Mouse (Mus musculus) kidney, embryonic 15.5 days (tissue): ENCODE measurements around the gene 4930544D05Rik. TPM values are rescaled to one million over a fixed set of nuclear protein-coding genes. Genes with fewer than 3 reads are reported as not detected.

Experiments
- ATAC-seq: fragments of 200-750 bp; cut with Nextera tagmentation; replicated peaks from 2 replicates; pipeline ENCODE4 v1.8.0; 2017; ENCODE audit warnings: moderate TSS enrichment; ENCODE audit not compliant: low FRiP score
- H3K27ac ChIP-seq: fragments of 300-500 bp; sonication (generic); 2 replicates; pipeline ENCODE4 v1.5.1; 2015; ENCODE audit warnings: mild to moderate bottlenecking, inconsistent platforms
- H3K27me3 ChIP-seq: fragments of 300-500 bp; sonication (generic); 2 replicates; pipeline ENCODE4 v1.6.1; 2015; ENCODE audit warnings: inconsistent platforms
- H3K36me3 ChIP-seq: fragments of 300-500 bp; sonication (generic); 2 replicates; pipeline ENCODE4 v1.6.1; 2015; ENCODE audit warnings: inconsistent platforms
- H3K4me1 ChIP-seq: fragments of 300-500 bp; sonication (generic); 2 replicates; pipeline ENCODE4 v1.6.1; 2015; ENCODE audit warnings: inconsistent platforms
- H3K4me2 ChIP-seq: fragments of 300-500 bp; sonication (generic); 2 replicates; pipeline ENCODE4 v1.6.1; 2015; ENCODE audit warnings: moderate library complexity, mild to moderate bottlenecking, inconsistent platforms
- H3K4me3 ChIP-seq: fragments of 300-500 bp; sonication (generic); replicated peaks from 2 replicates; pipeline ENCODE4 v1.5.1; 2015; ENCODE audit warnings: mild to moderate bottlenecking, inconsistent platforms
- H3K9ac ChIP-seq: fragments of 300-500 bp; sonication (generic); 2 replicates; pipeline ENCODE4 v1.6.1; 2015; ENCODE audit warnings: mild to moderate bottlenecking, inconsistent platforms
- H3K9me3 ChIP-seq: fragments of 300-500 bp; sonication (generic); replicated peaks from 2 replicates; pipeline ENCODE4 v1.6.1; 2016; ENCODE audit warnings: inconsistent platforms
- WGBS: fragments of 180-500 bp; shearing (Covaris S2); methylation state at CpG from one replicate; pipeline ENCODE4 v1.1.7; 2015; ENCODE audit warnings: mixed read lengths; 5-methylcytosine and 5-hydroxymethylcytosine counted together
- polyA plus RNA-seq: library from polyadenylated mRNA; unstranded; fragments of >200 nt; fragmentation: Nextera tagmentation; extraction: Ambion mirVana; gene quantifications from 2 replicates; pipeline ENCODE4 v1.2.1, GENCODE M21; 2015

The 4930544D05Rik gene
- polyA plus RNA-seq, 1 experiment from 2014 or later = not detected

DNA sequence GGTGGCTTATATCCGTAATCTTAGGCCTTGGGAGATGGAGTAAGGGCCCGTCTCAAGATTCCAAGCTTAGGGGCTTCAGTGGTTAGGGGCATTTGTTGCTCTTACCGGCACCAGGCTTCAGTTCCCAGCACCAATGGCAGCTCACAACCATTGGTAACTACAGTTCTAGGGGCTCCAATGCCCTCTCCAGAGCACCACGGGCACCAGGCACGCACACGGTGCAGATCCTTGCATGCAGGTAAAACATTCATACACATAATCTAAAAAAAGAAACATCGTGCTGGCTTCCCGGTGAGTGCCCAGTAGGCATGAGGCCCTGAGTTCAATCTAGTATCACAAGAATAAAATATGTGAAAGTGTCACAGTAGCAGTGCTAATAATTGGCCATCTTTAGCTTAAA is 47.5 kb downstream of the 4930544D05Rik start:
- Histone ChIP-seq H3K4me3 (no peak overlapping the region), H3K27me3 (no peaks in the 10 kb centered on the region), H3K4me1 (peaks cover 24% of the 10 kb centered on the region), H3K27ac (no peak overlapping the region), H3K9ac (no peak overlapping the region), H3K4me2 (no peak overlapping the region), H3K9me3 (no peaks in the 10 kb centered on the region), H3K36me3 (peaks cover 75% of the 10 kb centered on the region)
- no peak for ATAC-seq
- 95% methylated on average over 8 of the region's 8 CpGs for WGBS

DNA sequence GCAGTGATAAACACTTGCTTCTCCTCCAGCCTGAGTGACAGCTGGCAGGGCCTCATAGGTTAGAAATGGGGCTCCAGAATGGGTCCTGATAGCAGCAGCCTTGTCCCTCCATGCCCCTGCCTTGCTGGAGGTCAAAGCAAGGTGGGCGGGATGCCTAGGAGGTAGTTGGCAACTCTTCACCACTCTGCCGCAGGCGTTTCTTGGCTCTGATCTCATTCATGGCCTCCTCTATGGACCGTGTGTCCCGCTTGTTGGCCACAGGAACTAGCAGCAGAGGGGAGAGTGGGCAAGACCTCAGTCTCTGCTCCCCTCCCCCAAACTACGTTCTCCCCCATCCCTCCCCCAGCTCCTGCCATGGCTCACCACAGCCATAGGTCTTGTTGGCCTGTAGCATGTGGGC is 48.3 kb downstream of the 4930544D05Rik start:
- no peak overlapping the region for H3K27ac ChIP-seq
- WGBS = 85% methylated on average over 6 of the region's 6 CpGs
- H3K9ac ChIP-seq = no peak overlapping the region
- H3K27me3 ChIP-seq = no peaks in the 10 kb centered on the region
- ATAC-seq = no peak
- H3K4me3 ChIP-seq = no peak overlapping the region
- H3K4me2 ChIP-seq = no peak overlapping the region
- peaks cover 75% of the 10 kb centered on the region for H3K36me3 ChIP-seq
- no peaks in the 10 kb centered on the region for H3K9me3 ChIP-seq
- H3K4me1 ChIP-seq = peaks cover 18% of the 10 kb centered on the region

DNA sequence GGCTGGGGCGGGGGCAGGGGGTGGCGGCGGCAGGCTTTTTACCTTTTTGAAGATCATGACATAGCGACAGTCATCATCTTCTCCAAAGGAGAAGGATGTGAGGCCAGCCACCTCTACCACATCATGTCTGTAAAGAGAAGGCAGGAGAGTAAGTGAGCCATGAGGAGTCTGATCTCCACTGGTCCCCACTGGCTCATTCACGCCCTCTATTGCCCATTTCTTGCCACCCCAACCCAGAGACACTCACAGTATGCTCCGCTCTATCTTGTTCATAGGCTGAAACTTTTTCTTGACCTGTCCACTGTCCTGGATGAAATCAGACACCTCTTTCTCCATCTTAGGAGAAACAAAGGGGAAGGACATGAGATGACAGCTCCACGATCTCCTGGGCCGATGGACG is 49.1 kb downstream of the 4930544D05Rik start:
- Histone ChIP-seq H3K4me3 (no peak overlapping the region), H3K9ac (no peak overlapping the region), H3K4me1 (peaks cover 21% of the 10 kb centered on the region), H3K9me3 (no peaks in the 10 kb centered on the region), H3K36me3 (peaks cover 71% of the 10 kb centered on the region), H3K27me3 (no peaks in the 10 kb centered on the region), H3K4me2 (no peak overlapping the region), H3K27ac (no peak overlapping the region)
- no peak for ATAC-seq
- WGBS = 86% methylated on average over 9 of the region's 9 CpGs

Other genes starting within 250 kb of the 4930544D05Rik start
- gene Pelp1, start 205.8 kb upstream of the 4930544D05Rik start, polyA plus RNA-seq = 40.1 and 42.1 TPM in 2 replicates
- 15.4 and 15.5 TPM in 2 replicates for gene Arrb2, start 183.2 kb upstream of the 4930544D05Rik start, polyA plus RNA-seq
- 38.8 and 42.0 TPM in 2 replicates for gene Med11, start 163.9 kb upstream of the 4930544D05Rik start, polyA plus RNA-seq
- gene Zmynd15, start 156.4 kb upstream of the 4930544D05Rik start, polyA plus RNA-seq = 0.63 and 0.66 TPM in 2 replicates
- gene Cxcl16, start 155.9 kb upstream of the 4930544D05Rik start, polyA plus RNA-seq = 6.0 and 6.9 TPM in 2 replicates
- 0.82 and 0.88 TPM in 2 replicates for gene Tm4sf5, start 110.6 kb upstream of the 4930544D05Rik start, polyA plus RNA-seq
- 0.35 and 0.40 TPM in 2 replicates for gene Vmo1, start 101.2 kb upstream of the 4930544D05Rik start, polyA plus RNA-seq
- gene Gltpd2, start 96.7 kb upstream of the 4930544D05Rik start, polyA plus RNA-seq = 0.91 and 1.1 TPM in 2 replicates
- 755 and 782 TPM in 2 replicates for gene Psmb6, start 90.5 kb upstream of the 4930544D05Rik start, polyA plus RNA-seq
- gene Gm40193, start 82.9 kb upstream of the 4930544D05Rik start, polyA plus RNA-seq = not detected in 2 replicates
- gene Pld2, start 75.8 kb upstream of the 4930544D05Rik start, polyA plus RNA-seq = 6.5 and 8.2 TPM in 2 replicates
- gene Mink1, start 53.0 kb upstream of the 4930544D05Rik start, polyA plus RNA-seq = 14.8 and 15.8 TPM in 2 replicates
- gene Chrne, start 3.4 kb downstream of the 4930544D05Rik start, polyA plus RNA-seq = 0.27 TPM in 1 of 2 replicates, not detected in the other
- gene Gp1ba, start 23.3 kb downstream of the 4930544D05Rik start, polyA plus RNA-seq = 0.19 and 0.30 TPM in 2 replicates
- gene Rnf167, start 31.4 kb downstream of the 4930544D05Rik start, polyA plus RNA-seq = 115 and 122 TPM in 2 replicates
- 178 and 186 TPM in 2 replicates for gene Slc25a11, start 31.6 kb downstream of the 4930544D05Rik start, polyA plus RNA-seq
- 1,914 and 2,031 TPM in 2 replicates for gene Pfn1, start 38.8 kb downstream of the 4930544D05Rik start, polyA plus RNA-seq
- gene Eno3, start 41.4 kb downstream of the 4930544D05Rik start, polyA plus RNA-seq = 30.3 and 38.5 TPM in 2 replicates
- 181 and 202 TPM in 2 replicates for gene Spag7, start 53.6 kb downstream of the 4930544D05Rik start, polyA plus RNA-seq
- 12.8 and 14.1 TPM in 2 replicates for gene Camta2, start 72.3 kb downstream of the 4930544D05Rik start, polyA plus RNA-seq
- 1.2 and 2.3 TPM in 2 replicates for gene Inca1, start 84.3 kb downstream of the 4930544D05Rik start, polyA plus RNA-seq
- 3.5 and 3.6 TPM in 2 replicates for gene Kif1c, start 84.7 kb downstream of the 4930544D05Rik start, polyA plus RNA-seq
- 6.8 and 8.1 TPM in 2 replicates for gene Zfp3, start 148.4 kb downstream of the 4930544D05Rik start, polyA plus RNA-seq
- 0.25 TPM in 1 of 2 replicates, not detected in the other for gene Scimp, start 196.7 kb downstream of the 4930544D05Rik start, polyA plus RNA-seq
- gene Rabep1, start 228.9 kb downstream of the 4930544D05Rik start, polyA plus RNA-seq = 36.5 and 36.8 TPM in 2 replicates